Mouse (Mus musculus) E14TG2a.4 (cell line): Measurements from ENCODE around the gene Zbed4.

ENCODE experiments used
- CTCF ChIP-seq: conservative IDR thresholded peaks from 2 replicates; pipeline ENCODE4 v1.5.1; 2014; ENCODE audit warnings: low read length
- NANOG ChIP-seq: IDR thresholded peaks from 2 replicates; pipeline ENCODE4 v1.6.1; 2014; ENCODE audit warnings: borderline replicate concordance, low read length, mixed read lengths
- POU5F1 ChIP-seq: IDR thresholded peaks from 2 replicates; pipeline ENCODE4 v1.6.1; 2014; ENCODE audit warnings: low read length, borderline replicate concordance

GRCm38 (mm10) chr15:88831482-88831881 lies 80.0 kb downstream of the Zbed4 start:
- TF ChIP-seq CTCF (no peak), NANOG (no peak), POU5F1 (no peak)
